Mouse (Mus musculus) testis, adult 2 months (tissue): Measurements from ENCODE around the gene Osbpl2.

ENCODE experiments used
- CTCF ChIP-seq: fragments of 200-500 bp; IDR thresholded peaks from 2 replicates; pipeline ENCODE4 v1.5.1; 2012; ENCODE audit warnings: low read depth, mild to moderate bottlenecking, inconsistent platforms, low read length, moderate library complexity; ENCODE audit not compliant: control insufficient read depth, insufficient read depth, insufficient replicate concordance
- POLR2A ChIP-seq: fragments of 200-500 bp; IDR thresholded peaks from 2 replicates; pipeline ENCODE4 v1.6.1; 2012; ENCODE audit warnings: low read depth, mild to moderate bottlenecking, inconsistent platforms, low read length, moderate library complexity; ENCODE audit not compliant: control insufficient read depth

- TF ChIP-seq CTCF = no peak
- no peak for TF ChIP-seq POLR2A
These were observed 4.9 kb upstream of the Osbpl2 start for GRCm38 (mm10) chr2:180113909-180114890.
